Mouse (Mus musculus) Patski (cell line): ENCODE measurements around the gene Atp1b2. TPM values are rescaled to one million over a fixed set of nuclear protein-coding genes. Genes with fewer than 3 reads are reported as not detected.
A peak's percentile ranks its signal among the peaks of the same experiment; 100 is the strongest.
"Not testable (repeated sequence)": the region's sequence is repeated elsewhere in the genome, so short reads cannot be mapped to it uniquely, and the experiment has no call there.

Experiments used
- ATAC-seq: fragments of 100-300 bp; one replicate; pipeline ENCODE4 v1.8.0; 2021
- CTCF ChIA-PET: fragments of 350-600 bp; sonication (Branson Sonifier 250); formaldehyde crosslinking; loops from one replicate; lab custom pipeline; 2022; ENCODE audit warnings: inconsistent platforms; lab: Charles Lee
- POLR2A ChIA-PET: fragments of 350-600 bp; sonication (Branson Sonifier 250); formaldehyde crosslinking; loops from one replicate; lab custom pipeline; 2022; ENCODE audit warnings: antibody characterized with exemption, inconsistent platforms; lab: Charles Lee
- DNase-seq: peaks from one replicate; pipeline ENCODE4 v3.0.0-alpha.2; 2011; ENCODE audit warnings: low read depth, low spot score
- H3K27me3 ChIP-seq: fragments of 371-371 bp; one replicate; pipeline ENCODE4 v1.5.1; 2021
- CTCF ChIP-seq: fragments of 100-300 bp; IDR thresholded peaks from one replicate; pipeline ENCODE4 v1.5.1; 2021
- in situ Hi-C: fragments of 300-500 bp; cut with MboI; formaldehyde crosslinking; loops from 3 replicates; pipeline ENCODE4 v1.11.1; 2018; ENCODE audit warnings: low pct_unique_long_range_greater_than_20kb, mixed read lengths
- polyA plus RNA-seq: library from polyadenylated mRNA; unstranded; gene quantifications from one replicate; pipeline ENCODE4 v1.2.3, GENCODE M21; 2021

The Atp1b2 gene
- polyA plus RNA-seq, 1 experiment from 2014 or later, result 0.80 TPM

- CTCF ChIA-PET, result no interaction called here
- POLR2A ChIA-PET, result no interaction called here
- no peak for TF ChIP-seq CTCF
- H3K27me3 ChIP-seq, result peaks cover 9% of the 10 kb centered on the region
- no peak for DNase-seq
- ATAC-seq, result no peak
- in situ Hi-C loops, result loop anchor here (5.0 kb wide), 1 partner anchor 41 kb away; the partner anchor contains the start of genes Trp53 and Wrap53
Measured at GRCm38 (mm10) chr11:69623006-69623405, 17.3 kb upstream of the Atp1b2 start.

GRCm38 (mm10) chr11:69622406-69622805 lies 16.7 kb upstream of the Atp1b2 start:
- TF ChIP-seq CTCF, result no peak
- DNase-seq (no peak), ATAC-seq (no peak)
- CTCF ChIA-PET, result no interaction called here
- H3K27me3 ChIP-seq, result peaks cover 10% of the 10 kb centered on the region
- in situ Hi-C loops, result loop anchor here (5.0 kb wide), 1 partner anchor 40 kb away; the partner anchor contains the start of genes Trp53 and Wrap53
- POLR2A ChIA-PET, result no interaction called here

GRCm38 (mm10) chr11:69621571-69622268 lies 16.0 kb upstream of the Atp1b2 start, which contains the start of gene Sat2:
TSS of gene Sat2 (plus strand) at chr11:69622024.
- DNase-seq, result no peak
- in situ Hi-C loops, result loop anchor here (5.0 kb wide), 1 partner anchor 39 kb away; the partner anchor contains the start of genes Trp53 and Wrap53
- POLR2A ChIA-PET, result no interaction called here

GRCm38 (mm10) chr11:69620394-69621081 lies 14.8 kb upstream of the Atp1b2 start:
- ATAC-seq (no peak), DNase-seq (no peak)
- in situ Hi-C loops, result loop anchor here (5.0 kb wide), 1 partner anchor 38 kb away; the partner anchor contains the start of genes Trp53 and Wrap53
- ChIA-PET POLR2A (no interaction called here), CTCF (no interaction called here)
- TF ChIP-seq CTCF, result no peak
- peaks cover 20% of the 10 kb centered on the region for H3K27me3 ChIP-seq

More at GRCm38 (mm10) chr11:69621571-69622268, 16.0 kb upstream of the Atp1b2 start, which contains the start of gene Sat2:
- TF ChIP-seq CTCF, result no peak
- CTCF ChIA-PET, result no interaction called here
- H3K27me3 ChIP-seq, result peaks cover 14% of the 10 kb centered on the region
- no peak for ATAC-seq

- POLR2A ChIA-PET, result no interaction called here
- no peak for DNase-seq
- TF ChIP-seq CTCF, result no peak
- in situ Hi-C loops, result no loop called here
- ATAC-seq, result no peak
- peaks cover 20% of the 10 kb centered on the region for H3K27me3 ChIP-seq
- CTCF ChIA-PET, result no interaction called here
Measured at GRCm38 (mm10) chr11:69617805-69618204, 12.1 kb upstream of the Atp1b2 start, which contains the start of gene Shbg. TSS of gene Shbg (minus strand) at chr11:69617905.

- H3K27me3 ChIP-seq, result peaks cover 25% of the 10 kb centered on the region
- CTCF ChIA-PET, result interaction anchor here (1.4 kb wide), 1 partner anchor 37 kb away, joined by 3 read pairs; the partner anchor contains the start of genes Trp53 and Wrap53
- in situ Hi-C loops, result no loop called here
- POLR2A ChIA-PET, result no interaction called here
- no peak for TF ChIP-seq CTCF
- DNase-seq, result no peak
- no peak for ATAC-seq
Measured at GRCm38 (mm10) chr11:69616781-69617180, 11.0 kb upstream of the Atp1b2 start.

GRCm38 (mm10) chr11:69614257-69614588 lies 8.5 kb upstream of the Atp1b2 start:
- in situ Hi-C loops, DNase-seq, ATAC-seq: not testable (repeated sequence)
- ChIA-PET POLR2A (interaction anchor here (0.7 kb wide), 1 partner anchor 28 kb away, joined by 5 read pairs; no protein-coding TSS in a partner anchor), CTCF (interaction anchor here (1.2 to 1.3 kb wide), 2 partner anchors 14 to 29 kb away, joined by 4 to 7 read pairs; no protein-coding TSS in a partner anchor)
- peaks cover 32% of the 10 kb centered on the region for H3K27me3 ChIP-seq

- no peak for ATAC-seq
- peak; percentile 87 for TF ChIP-seq CTCF
- POLR2A ChIA-PET, result interaction anchor here (0.5 to 0.7 kb wide), 2 partner anchors 28 to 452 kb away, joined by 4 to 5 read pairs; no protein-coding TSS in a partner anchor
- CTCF ChIA-PET, result interaction anchor here (0.6 to 1.3 kb wide), 2 partner anchors 28 to 34 kb away, joined by 3 to 7 read pairs; partner anchors contain the start of genes Trp53 and Wrap53
- in situ Hi-C loops, result no loop called here
- DNase-seq, result no peak
- peaks cover 29% of the 10 kb centered on the region for H3K27me3 ChIP-seq
Measured at GRCm38 (mm10) chr11:69613553-69614256, 8.0 kb upstream of the Atp1b2 start.

GRCm38 (mm10) chr11:69610899-69611298 lies 5.2 kb upstream of the Atp1b2 start:
- in situ Hi-C loops, result no loop called here
- DNase-seq, result no peak
- peaks cover 24% of the 10 kb centered on the region for H3K27me3 ChIP-seq
- ChIA-PET POLR2A (no interaction called here), CTCF (no interaction called here)
- ATAC-seq, result no peak
- no peak for TF ChIP-seq CTCF

- H3K27me3 ChIP-seq, result peaks cover 33% of the 10 kb centered on the region
- POLR2A ChIA-PET, result no interaction called here
- in situ Hi-C loops, result no loop called here
- TF ChIP-seq CTCF, result no peak
- ATAC-seq (no peak), DNase-seq (no peak)
- CTCF ChIA-PET, result no interaction called here
Measured at GRCm38 (mm10) chr11:69609416-69609815, 3.7 kb upstream of the Atp1b2 start.
